Mouse (Mus musculus) erythroid progenitor cell, adult 5-6 weeks (primary cell): Measurements from ENCODE around the gene Atp8a2. TPM values are rescaled to one million over a fixed set of nuclear protein-coding genes. Genes with fewer than 3 reads are reported as not detected.

Experiments used
- ATAC-seq: replicated peaks from 2 replicates; pipeline ENCODE4 v1.8.0; 2016; ENCODE audit warnings: moderate number of reproducible peaks, mild to moderate bottlenecking, moderate TSS enrichment, inconsistent platforms; ENCODE audit not compliant: poor library complexity, low FRiP score, severe bottlenecking
- total RNA-seq, 2 experiments: library from RNA; stranded (forward) in 1 of 2; stranded (reverse) in 1 of 2; fragments of 150-400 nt in 1 of 2; fragments of 186-747, 209-891 nt in 1 of 2; gene quantifications; 2 replicates each; pipeline versions ENCODE4 v1.2.3 to v1.2.4; 2015 to 2017; ENCODE audit warnings: low replicate concordance in 2 of 2

Atp8a2 gene
- total RNA-seq, 2 experiments from 2014 or later: not detected

GRCm38 (mm10) chr14:59807528-59808300, 389.3 kb downstream of the Atp8a2 start:
- ATAC-seq: no peak

GRCm38 (mm10) chr14:59806910-59807309, 390.1 kb downstream of the Atp8a2 start:
- no peak for ATAC-seq

GRCm38 (mm10) chr14:59806159-59806558, 390.8 kb downstream of the Atp8a2 start:
- ATAC-seq: no peak

- ATAC-seq: no peak
Measured at GRCm38 (mm10) chr14:59805683-59806082, 391.3 kb downstream of the Atp8a2 start.

GRCm38 (mm10) chr14:59801961-59802599, 394.9 kb downstream of the Atp8a2 start:
- ATAC-seq: no peak

GRCm38 (mm10) chr14:59799511-59799910, 397.5 kb downstream of the Atp8a2 start:
- ATAC-seq: no peak

GRCm38 (mm10) chr14:59793841-59794240, 403.1 kb downstream of the Atp8a2 start:
- ATAC-seq: no peak

- ATAC-seq: no peak
Measured at GRCm38 (mm10) chr14:59783348-59784341, 413.3 kb downstream of the Atp8a2 start.

GRCm38 (mm10) chr14:59780391-59780790, 416.6 kb downstream of the Atp8a2 start:
- no peak for ATAC-seq

- no peak for ATAC-seq
Measured at GRCm38 (mm10) chr14:59762227-59762626, 434.8 kb downstream of the Atp8a2 start.

- no peak for ATAC-seq
Measured at GRCm38 (mm10) chr14:59759900-59760493, 437.0 kb downstream of the Atp8a2 start.

GRCm38 (mm10) chr14:59759196-59759839, 437.7 kb downstream of the Atp8a2 start:
- ATAC-seq: no peak

GRCm38 (mm10) chr14:59752401-59752800, 444.6 kb downstream of the Atp8a2 start:
- no peak for ATAC-seq

- no peak for ATAC-seq
Measured at GRCm38 (mm10) chr14:59750005-59750404, 447.0 kb downstream of the Atp8a2 start.

- no peak for ATAC-seq
Measured at GRCm38 (mm10) chr14:59745676-59746075, 451.3 kb downstream of the Atp8a2 start.

- no peak for ATAC-seq
Measured at GRCm38 (mm10) chr14:59741752-59742151, 455.2 kb downstream of the Atp8a2 start.

- ATAC-seq: no peak
Measured at GRCm38 (mm10) chr14:59739446-59739845, 457.5 kb downstream of the Atp8a2 start.

- ATAC-seq: no peak
Measured at GRCm38 (mm10) chr14:59737734-59738294, 459.2 kb downstream of the Atp8a2 start.
